28 mouse cellular contexts compared by ENCODE assay signal in the genomic region with DNA sequence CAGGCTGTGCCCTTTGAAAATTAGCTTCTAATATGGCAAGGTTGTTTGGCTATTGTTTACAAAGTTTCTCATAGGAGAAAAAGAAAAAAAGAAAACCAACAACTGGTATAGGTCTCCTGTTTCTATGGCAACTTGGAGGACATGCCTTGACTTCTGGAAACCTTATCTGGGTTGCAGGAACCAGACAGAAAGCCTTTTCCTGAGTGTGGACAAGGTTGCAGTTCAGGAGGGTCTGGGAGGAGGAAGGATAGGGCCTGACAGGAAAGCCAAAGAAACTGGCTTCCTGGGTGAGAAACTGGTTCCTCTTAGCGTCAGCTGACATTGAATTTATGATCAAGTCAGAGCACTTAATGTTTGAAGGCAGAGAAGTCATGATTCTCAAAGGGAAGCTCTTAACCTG.
A peak's percentile ranks its signal among the peaks of the same experiment; 100 is the strongest.
DNase-seq lines count a peak whose midpoint lies in the region; ATAC-seq lines count a peak whose summit lies in the region.
"Had no signal": no experiment of that assay in that cellular context is flagged by ENCODE, and none has a peak within 500 bp of the region (broad histone marks: within the 10 kb centered on the region; RNA-seq: fewer than 3 reads in every experiment).

No protein-coding gene starts in this region.

- H3K4me1 ChIP-seq in megakaryocyte, embryonic 14.5 days: peaks cover 51% of the 10 kb centered on the region
- peaks cover 6% of the 10 kb centered on the region for H3K4me1 ChIP-seq in midbrain, embryonic 10.5 days
- H3K4me1 ChIP-seq: embryonic facial prominence, embryonic 13.5 days; embryonic facial prominence, embryonic 15.5 days; forebrain, embryonic 10.5 days had no signal

- 78% methylated on average over 1 of the region's 1 CpGs for WGBS in midbrain, embryonic 10.5 days

- H3K4me3 ChIP-seq in megakaryocyte, embryonic 14.5 days (replicated peaks): peak overlapping the region; percentile 44
- H3K4me3 ChIP-seq in midbrain, embryonic 10.5 days: no peak overlapping the region
- H3K4me3 ChIP-seq: embryonic facial prominence, embryonic 13.5 days; embryonic facial prominence, embryonic 15.5 days; erythroblast, embryonic 14.5 days; forebrain, embryonic 10.5 days; forebrain, embryonic 12.5 days had no signal

- H3K27me3 ChIP-seq in megakaryocyte, embryonic 14.5 days (replicated peaks): no peaks in the 10 kb centered on the region
- no peaks in the 10 kb centered on the region for H3K27me3 ChIP-seq in midbrain, embryonic 10.5 days (ENCODE audit: low read depth, poor library complexity, severe bottlenecking)
- H3K27me3 ChIP-seq: embryonic facial prominence, embryonic 13.5 days; embryonic facial prominence, embryonic 15.5 days; forebrain, embryonic 12.5 days; Patski had no signal

- no peak for DNase-seq in midbrain, embryonic 10.5 days (ENCODE audit: low spot score)
- DNase-seq in thymus, postnatal 4 days: no peak
- no peak for DNase-seq in testis, postnatal 14 days (ENCODE audit: low spot score)
- DNase-seq: adrenal gland, adult 8-10 months; adrenal gland, postnatal 14 days; adrenal gland, postnatal 36 days; B cell, adult 2 months; cerebellum, adult 11-12 months; cerebellum, adult 2 months; cerebellum, adult 9-10 months; cerebellum, postnatal 10 days; cerebellum, postnatal 25 days; embryo, embryonic 11 days had no signal

- ATAC-seq in megakaryocyte, adult 5-6 weeks (ENCODE audit: poor library complexity, severe bottlenecking): no peak
- ATAC-seq in common myeloid progenitor, adult 5-6 weeks (replicated peaks; ENCODE audit: low read depth, poor library complexity, severe bottlenecking): peak; percentile 98
- ATAC-seq in hematopoietic stem cell, adult 5-6 weeks (replicated peaks in 1 of 2; ENCODE audit: insufficient read depth in 1 of 2, low FRiP score in 2 of 2, low TSS enrichment in 1 of 2, low read depth in 1 of 2, poor library complexity in 2 of 2, severe bottlenecking in 2 of 2): peak; percentile 94 to 99
- ATAC-seq: activated CD4-positive, CD25-positive, alpha-beta regulatory T cell, adult 4 months; CD4-positive, CD25-positive, alpha-beta regulatory T cell, adult 4 months; forebrain, embryonic 14.5 days; forebrain, embryonic 16.5 days; Patski had no signal

- no peaks in the 10 kb centered on the region for H3K36me3 ChIP-seq in megakaryocyte, embryonic 14.5 days (replicated peaks; ENCODE audit: low read length)
- no peaks in the 10 kb centered on the region for H3K36me3 ChIP-seq in midbrain, embryonic 10.5 days
- H3K36me3 ChIP-seq: embryonic facial prominence, embryonic 13.5 days; embryonic facial prominence, embryonic 15.5 days; forebrain, embryonic 10.5 days; forebrain, embryonic 12.5 days; G1E had no signal

- H3K27ac ChIP-seq in midbrain, embryonic 10.5 days (replicated peaks): no peak overlapping the region
- H3K27ac ChIP-seq: embryonic facial prominence, embryonic 13.5 days; embryonic facial prominence, embryonic 15.5 days; forebrain, embryonic 10.5 days; forebrain, embryonic 12.5 days had no signal

- no peaks in the 10 kb centered on the region for H3K9me3 ChIP-seq in megakaryocyte, embryonic 14.5 days
- no peaks in the 10 kb centered on the region for H3K9me3 ChIP-seq in midbrain, embryonic 10.5 days (replicated peaks)
- H3K9me3 ChIP-seq: embryonic facial prominence, embryonic 13.5 days; embryonic facial prominence, embryonic 15.5 days; forebrain, embryonic 10.5 days; forebrain, embryonic 12.5 days; G1E had no signal
